Mouse (Mus musculus): ENCODE measurements around the gene Soga1.

Gene Soga1

GRCm38 (mm10) chr2:156987316-156987715, 91.7 kb downstream of the Soga1 start:
- DNase-seq (ENCODE audit: low spot score): no peak

- DNase-seq (ENCODE audit: low spot score): no peak
These were observed 96.2 kb downstream of the Soga1 start for GRCm38 (mm10) chr2:156982864-156983263.

- no peak for DNase-seq (ENCODE audit: low spot score)
These were observed 97.8 kb downstream of the Soga1 start for GRCm38 (mm10) chr2:156981291-156981690.

GRCm38 (mm10) chr2:156980059-156980458, 99.0 kb downstream of the Soga1 start:
- DNase-seq (ENCODE audit: low spot score): no peak

- DNase-seq (ENCODE audit: low spot score): no peak
These were observed 102.3 kb downstream of the Soga1 start for GRCm38 (mm10) chr2:156976711-156977110.

- DNase-seq (ENCODE audit: low spot score): no peak
These were observed 104.1 kb downstream of the Soga1 start for GRCm38 (mm10) chr2:156974967-156975366.

- DNase-seq (ENCODE audit: low spot score): no peak
These were observed 105.5 kb downstream of the Soga1 start for GRCm38 (mm10) chr2:156973316-156974100.

- DNase-seq (ENCODE audit: low spot score): no peak
These were observed 108.8 kb downstream of the Soga1 start for GRCm38 (mm10) chr2:156970253-156970652.

GRCm38 (mm10) chr2:156968501-156968900, 110.6 kb downstream of the Soga1 start:
- DNase-seq (ENCODE audit: low spot score): no peak

GRCm38 (mm10) chr2:156967388-156967787, 111.7 kb downstream of the Soga1 start:
- no peak for DNase-seq (ENCODE audit: low spot score)

Data from embryo, embryonic 10 days (tissue).